Mouse (Mus musculus) stomach, embryonic 16.5 days (tissue): ENCODE measurements at regions not wholly inside any gene's neighbourhood (a gene's known extent, or its start where the extent isn't known, plus 50 kb on each side); places are given as distances from the start of the nearest gene placed in this dataset.

Source experiments
- ATAC-seq: fragments of 200-750 bp; cut with Nextera tagmentation; 2 replicates; pipeline ENCODE4 v1.8.0; 2017; ENCODE audit warnings: moderate number of reproducible peaks, moderate TSS enrichment; ENCODE audit not compliant: insufficient read depth, low FRiP score
- H3K27ac ChIP-seq: fragments of 300-500 bp; sonication (generic); 2 replicates; pipeline ENCODE4 v1.5.1; 2014; ENCODE audit warnings: low read length
- H3K27me3 ChIP-seq: fragments of 300-500 bp; sonication (generic); 2 replicates; pipeline ENCODE4 v1.6.1; 2014; ENCODE audit warnings: low read length, control low read depth, mixed read lengths; ENCODE audit not compliant: control insufficient read depth, insufficient read depth
- H3K36me3 ChIP-seq: fragments of 300-500 bp; sonication (generic); 2 replicates; pipeline ENCODE4 v1.6.1; 2014; ENCODE audit warnings: low read length; ENCODE audit not compliant: control insufficient read depth, insufficient read depth
- H3K4me1 ChIP-seq: fragments of 300-500 bp; sonication (generic); 2 replicates; pipeline ENCODE4 v1.6.1; 2014; ENCODE audit warnings: low read length, control low read depth, mixed read lengths; ENCODE audit not compliant: control insufficient read depth, insufficient read depth
- H3K4me2 ChIP-seq: fragments of 300-500 bp; sonication (generic); 2 replicates; pipeline ENCODE4 v1.6.1; 2014; ENCODE audit warnings: low read depth, low read length, mixed read lengths
- H3K4me3 ChIP-seq: fragments of 300-500 bp; sonication (generic); replicated peaks from 2 replicates; pipeline ENCODE4 v1.5.1; 2014; ENCODE audit warnings: mild to moderate bottlenecking, low read length
- H3K9ac ChIP-seq: fragments of 300-500 bp; sonication (generic); 2 replicates; pipeline ENCODE4 v1.6.1; 2014; ENCODE audit warnings: low read length
- H3K9me3 ChIP-seq: fragments of 300-500 bp; sonication (generic); replicated peaks from 2 replicates; pipeline ENCODE4 v1.6.1; 2016; ENCODE audit warnings: low read length, control low read depth; ENCODE audit not compliant: control insufficient read depth
- WGBS: fragments of 180-500 bp; shearing (Covaris S2); extraction: QIAGEN DNeasy Blood & Tissue Kit; methylation state at CpG from one replicate; pipeline ENCODE4 v1.1.7; 2014; 5-methylcytosine and 5-hydroxymethylcytosine counted together

GRCm38 (mm10) chr4:31297848-31298247 is 666.0 kb upstream of the Map3k7 start:
- Histone ChIP-seq H3K9me3 (no peaks in the 10 kb centered on the region), H3K9ac (no peak overlapping the region), H3K4me2 (no peak overlapping the region), H3K4me1 (no peaks in the 10 kb centered on the region), H3K27ac (no peak overlapping the region), H3K4me3 (no peak overlapping the region), H3K27me3 (no peaks in the 10 kb centered on the region), H3K36me3 (no peaks in the 10 kb centered on the region)
- WGBS, result 83% methylated on average over 3 of the region's 3 CpGs
- ATAC-seq, result no peak

- no peak overlapping the region for H3K4me2 ChIP-seq
- no peak overlapping the region for H3K4me3 ChIP-seq
- no peaks in the 10 kb centered on the region for H3K4me1 ChIP-seq
- no peaks in the 10 kb centered on the region for H3K27me3 ChIP-seq
- H3K9ac ChIP-seq, result no peak overlapping the region
- 36% methylated on average over 6 of the region's 6 CpGs for WGBS
- H3K36me3 ChIP-seq, result no peaks in the 10 kb centered on the region
- H3K27ac ChIP-seq, result no peak overlapping the region
- no peak for ATAC-seq
- no peaks in the 10 kb centered on the region for H3K9me3 ChIP-seq
Measured at GRCm38 (mm10) chr4:31319269-31319668, 644.6 kb upstream of the Map3k7 start.

DNA sequence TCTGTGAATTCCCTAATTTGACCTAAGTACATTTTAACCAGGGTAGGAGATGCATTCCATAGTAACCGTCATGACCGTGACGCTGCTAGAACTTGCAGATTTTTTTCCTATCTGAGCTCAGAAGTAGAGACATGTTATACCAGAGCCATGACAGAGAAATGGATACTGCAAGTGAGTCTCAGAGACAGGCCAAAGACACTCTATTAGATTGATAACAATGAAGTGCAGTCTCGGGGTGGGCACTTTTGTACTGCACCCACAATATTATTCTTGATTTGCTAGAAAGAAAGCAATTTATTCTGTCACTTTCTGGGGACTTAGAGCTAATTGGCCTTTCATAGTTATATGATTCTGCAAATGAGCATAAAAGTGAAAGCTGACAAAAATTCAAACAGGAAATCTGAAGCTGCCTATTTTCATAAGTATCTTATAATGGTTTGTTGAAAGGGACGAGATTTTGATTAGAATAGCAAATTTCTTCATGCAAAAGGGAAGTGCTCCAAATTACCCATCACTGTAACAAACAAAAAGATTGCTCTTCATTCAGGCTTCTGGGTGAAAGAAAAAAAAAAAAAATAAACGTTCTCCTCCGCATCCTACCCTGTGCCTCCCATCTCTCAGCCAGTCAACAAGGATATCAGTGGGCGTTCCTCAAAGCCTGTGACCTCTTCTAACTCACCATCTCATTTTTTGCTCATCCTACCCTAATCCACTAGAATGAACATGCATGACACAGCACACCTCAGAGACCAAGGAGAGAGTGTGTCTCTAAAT is 643.0 kb upstream of the Map3k7 start:
- no peak overlapping the region for H3K9ac ChIP-seq
- WGBS, result 69% methylated on average over 8 of the region's 8 CpGs
- H3K36me3 ChIP-seq, result no peaks in the 10 kb centered on the region
- no peak overlapping the region for H3K4me3 ChIP-seq
- H3K27ac ChIP-seq, result no peak overlapping the region
- H3K9me3 ChIP-seq, result no peaks in the 10 kb centered on the region
- H3K4me2 ChIP-seq, result no peak overlapping the region
- no peaks in the 10 kb centered on the region for H3K4me1 ChIP-seq
- no peak for ATAC-seq
- no peaks in the 10 kb centered on the region for H3K27me3 ChIP-seq

GRCm38 (mm10) chr4:31323816-31324215 is 640.1 kb upstream of the Map3k7 start:
- Histone ChIP-seq H3K4me1 (no peaks in the 10 kb centered on the region), H3K9ac (no peak overlapping the region), H3K27me3 (no peaks in the 10 kb centered on the region), H3K36me3 (no peaks in the 10 kb centered on the region), H3K4me3 (no peak overlapping the region), H3K27ac (no peak overlapping the region), H3K9me3 (no peaks in the 10 kb centered on the region), H3K4me2 (no peak overlapping the region)
- 86% methylated on average over 3 of the region's 3 CpGs for WGBS
- no peak for ATAC-seq

GRCm38 (mm10) chr4:31328798-31329197 is 635.1 kb upstream of the Map3k7 start:
- WGBS, result 62% methylated on average over 5 of the region's 5 CpGs
- Histone ChIP-seq H3K27ac (no peak overlapping the region), H3K4me1 (no peaks in the 10 kb centered on the region), H3K4me3 (no peak overlapping the region), H3K9me3 (no peaks in the 10 kb centered on the region), H3K27me3 (no peaks in the 10 kb centered on the region), H3K4me2 (no peak overlapping the region), H3K9ac (no peak overlapping the region), H3K36me3 (no peaks in the 10 kb centered on the region)
- ATAC-seq, result no peak

GRCm38 (mm10) chr4:31331053-31331452 is 632.8 kb upstream of the Map3k7 start:
- no peak overlapping the region for H3K27ac ChIP-seq
- no peak overlapping the region for H3K4me2 ChIP-seq
- no peak overlapping the region for H3K4me3 ChIP-seq
- H3K9ac ChIP-seq, result no peak overlapping the region
- H3K27me3 ChIP-seq, result no peaks in the 10 kb centered on the region
- H3K9me3 ChIP-seq, result no peaks in the 10 kb centered on the region
- H3K36me3 ChIP-seq, result no peaks in the 10 kb centered on the region
- H3K4me1 ChIP-seq, result no peaks in the 10 kb centered on the region
- no peak for ATAC-seq

DNA sequence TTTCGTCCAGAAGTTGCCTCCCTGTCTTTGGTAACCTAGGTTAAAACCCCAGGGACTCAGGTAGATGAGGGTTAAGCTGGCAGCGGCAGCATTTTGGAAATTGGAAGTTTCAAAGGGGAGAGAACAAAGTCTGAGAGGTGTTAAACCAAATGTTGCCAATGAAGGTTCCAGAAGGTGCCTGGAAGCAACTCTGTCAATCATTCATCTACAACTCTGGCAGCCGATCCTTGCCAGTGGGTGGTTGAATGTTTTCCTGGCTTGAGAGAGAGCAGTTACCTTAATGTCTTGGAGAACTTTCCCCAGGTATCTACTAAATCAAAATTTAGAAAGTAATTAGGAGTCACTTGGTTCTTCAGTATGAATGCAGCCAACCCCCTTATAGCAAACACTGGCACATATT is 628.2 kb upstream of the Map3k7 start:
- H3K4me1 ChIP-seq, result no peaks in the 10 kb centered on the region
- no peak overlapping the region for H3K9ac ChIP-seq
- H3K27me3 ChIP-seq, result no peaks in the 10 kb centered on the region
- H3K4me2 ChIP-seq, result no peak overlapping the region
- no peaks in the 10 kb centered on the region for H3K9me3 ChIP-seq
- 78% methylated on average over 3 of the region's 3 CpGs for WGBS
- H3K4me3 ChIP-seq, result no peak overlapping the region
- no peaks in the 10 kb centered on the region for H3K36me3 ChIP-seq
- no peak for ATAC-seq
- no peak overlapping the region for H3K27ac ChIP-seq

GRCm38 (mm10) chr4:31337980-31338379 is 625.9 kb upstream of the Map3k7 start:
- ATAC-seq, result no peak
- Histone ChIP-seq H3K9me3 (no peaks in the 10 kb centered on the region), H3K27ac (no peak overlapping the region), H3K4me1 (no peaks in the 10 kb centered on the region), H3K4me3 (no peak overlapping the region), H3K4me2 (no peak overlapping the region), H3K9ac (no peak overlapping the region), H3K36me3 (no peaks in the 10 kb centered on the region), H3K27me3 (no peaks in the 10 kb centered on the region)
- whole genome bisulfite sequencing, result 59% methylated on average over 4 of the region's 4 CpGs

DNA sequence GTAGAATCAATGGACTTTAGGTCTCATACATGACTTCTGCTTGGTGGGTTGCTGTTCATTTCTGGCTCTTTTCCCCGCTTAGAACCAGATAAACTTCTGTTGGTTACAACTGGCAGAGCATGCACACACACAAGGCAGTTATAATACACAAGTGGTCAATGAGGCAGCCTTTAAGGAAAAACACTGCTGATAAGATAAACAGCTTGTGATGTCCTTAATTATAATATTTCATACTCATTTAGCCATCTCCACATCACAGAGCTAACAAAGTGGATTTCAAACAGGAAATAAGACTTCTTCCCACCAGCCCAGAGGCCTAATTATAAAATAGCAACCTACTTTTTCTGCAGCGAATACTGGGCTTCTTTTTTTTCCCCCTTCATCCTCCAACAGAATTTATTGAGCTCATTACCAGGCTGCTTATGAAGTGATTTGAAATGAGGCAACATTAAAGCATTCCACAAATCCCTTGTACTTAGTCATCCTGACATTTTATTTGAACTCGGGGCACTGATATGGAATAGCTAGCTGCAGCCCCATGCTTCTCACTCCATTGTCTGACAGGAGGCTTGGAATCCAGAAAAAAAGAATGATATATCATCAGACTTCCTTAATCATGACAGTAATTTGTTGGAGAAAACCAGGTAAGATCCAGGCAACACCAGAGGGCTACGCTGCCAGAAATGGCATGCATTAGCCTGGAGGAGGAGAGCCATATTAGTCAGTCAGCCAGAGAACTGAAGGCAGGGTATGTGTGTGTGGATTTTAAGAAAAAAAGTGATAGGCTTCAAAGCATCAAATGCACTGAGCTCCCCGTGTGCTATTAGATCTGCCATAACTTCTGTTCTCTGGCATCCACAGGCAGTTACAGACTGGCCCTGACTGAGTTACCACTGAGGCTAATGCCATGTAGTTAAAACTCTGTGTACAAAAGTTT is 620.3 kb upstream of the Map3k7 start:
- WGBS, result 29% methylated on average over 5 of the region's 5 CpGs
- Histone ChIP-seq H3K9me3 (no peaks in the 10 kb centered on the region), H3K36me3 (no peaks in the 10 kb centered on the region), H3K4me2 (no peak overlapping the region), H3K27ac (no peak overlapping the region), H3K4me1 (no peaks in the 10 kb centered on the region), H3K9ac (no peak overlapping the region), H3K27me3 (no peaks in the 10 kb centered on the region), H3K4me3 (no peak overlapping the region)
- no peak for ATAC-seq
